Mouse (Mus musculus) forebrain, embryonic 14.5 days (tissue): ENCODE measurements around the gene Gm9508. TPM values are rescaled to one million over a fixed set of nuclear protein-coding genes. Genes with fewer than 3 reads are reported as not detected.
A peak's percentile ranks its signal among the peaks of the same experiment; 100 is the strongest.

Experiments
- ATAC-seq: fragments of 200-750 bp; cut with Nextera tagmentation; 2 replicates; pipeline ENCODE4 v1.8.0; 2017; ENCODE audit warnings: mild to moderate bottlenecking, moderate library complexity
- DNase-seq: peaks from one replicate; pipeline ENCODE4 v3.0.0-alpha.2; 2015; ENCODE audit warnings: low spot score
- H3K27ac ChIP-seq: fragments of 300-500 bp; sonication (generic); 2 replicates; pipeline ENCODE4 v1.5.1; 2014; ENCODE audit warnings: low read depth, mild to moderate bottlenecking, control low read depth, low read length, moderate library complexity
- H3K27me3 ChIP-seq: fragments of 300-500 bp; sonication (generic); replicated peaks from 2 replicates; pipeline ENCODE4 v1.6.1; 2014; ENCODE audit warnings: low read length, control low read depth, mixed read lengths; ENCODE audit not compliant: control insufficient read depth, insufficient read depth
- H3K36me3 ChIP-seq: fragments of 300-500 bp; sonication (generic); 2 replicates; pipeline ENCODE4 v1.6.1; 2014; ENCODE audit warnings: low read length, control low read depth; ENCODE audit not compliant: control insufficient read depth, insufficient read depth
- H3K4me1 ChIP-seq: fragments of 300-500 bp; sonication (generic); 2 replicates; pipeline ENCODE4 v1.6.1; 2014; ENCODE audit warnings: antibody characterized with exemption, low read length, control low read depth; ENCODE audit not compliant: control insufficient read depth, insufficient read depth
- H3K4me2 ChIP-seq: fragments of 300-500 bp; sonication (generic); 2 replicates; pipeline ENCODE4 v1.6.1; 2014; ENCODE audit warnings: mild to moderate bottlenecking, control low read depth, low read length
- H3K4me3 ChIP-seq: fragments of 300-500 bp; sonication (generic); 2 replicates; pipeline ENCODE4 v1.5.1; 2014; ENCODE audit warnings: low read depth, low read length, control low read depth
- H3K9ac ChIP-seq: fragments of 300-500 bp; sonication (generic); 2 replicates; pipeline ENCODE4 v1.6.1; 2014; ENCODE audit warnings: mild to moderate bottlenecking, low read length, control low read depth, moderate library complexity
- H3K9me3 ChIP-seq: fragments of 300-500 bp; sonication (generic); replicated peaks from 2 replicates; pipeline ENCODE4 v1.6.1; 2016; ENCODE audit warnings: low read length, control low read depth, mixed read lengths; ENCODE audit not compliant: control insufficient read depth
- WGBS: fragments of 180-500 bp; shearing (Covaris S2); extraction: QIAGEN DNeasy Blood & Tissue Kit; methylation state at CpG from one replicate; pipeline ENCODE4 v1.1.7; 2014; 5-methylcytosine and 5-hydroxymethylcytosine counted together
- polyA plus RNA-seq: library from polyadenylated mRNA; unstranded; fragments of >200 nt; fragmentation: Nextera tagmentation; extraction: Ambion mirVana; gene quantifications from 2 replicates; pipeline ENCODE4 v1.2.1, GENCODE M21; 2014

Gm9508 gene
- polyA plus RNA-seq, 1 experiment from 2014 or later: not detected

- no peaks in the 10 kb centered on the region for H3K9me3 ChIP-seq
- no peak for DNase-seq
- H3K4me3 ChIP-seq: no peak overlapping the region
- peaks cover 8% of the 10 kb centered on the region; the same call in 1 of the 2 replicates for H3K27me3 ChIP-seq
- 75% methylated on average over 7 of the region's 7 CpGs for WGBS
- H3K27ac ChIP-seq: no peak overlapping the region
- H3K36me3 ChIP-seq: no peaks in the 10 kb centered on the region
- H3K4me1 ChIP-seq: peaks cover 3% of the 10 kb centered on the region
- ATAC-seq: no peak
- H3K9ac ChIP-seq: no peak overlapping the region
- no peak overlapping the region for H3K4me2 ChIP-seq
Observed at GRCm38 (mm10) chr10:77682994-77683393, 14.0 kb downstream of the Gm9508 start.

GRCm38 (mm10) chr10:77677562-77677961, 19.5 kb downstream of the Gm9508 start:
- H3K9me3 ChIP-seq: no peaks in the 10 kb centered on the region
- no peaks in the 10 kb centered on the region for H3K36me3 ChIP-seq
- DNase-seq: peak; percentile 64
- ATAC-seq: peak; percentile 73
- peaks cover 9% of the 10 kb centered on the region for H3K4me1 ChIP-seq
- H3K27me3 ChIP-seq: peaks cover 5% of the 10 kb centered on the region; the same call in 1 of the 2 replicates
- H3K9ac ChIP-seq: peak overlapping the region; percentile 46
- 0% methylated on average over 35 of the region's 35 CpGs for WGBS
- H3K4me2 ChIP-seq: peak overlapping the region; percentile 67
- no peak overlapping the region for H3K27ac ChIP-seq
- H3K4me3 ChIP-seq: peak overlapping the region; percentile 25

- H3K4me1 ChIP-seq: peaks cover 9% of the 10 kb centered on the region
- 63% methylated on average over 13 of the region's 13 CpGs for WGBS
- no peak overlapping the region for H3K4me2 ChIP-seq
- ATAC-seq (no peak), DNase-seq (no peak)
- no peak overlapping the region for H3K9ac ChIP-seq
- no peak overlapping the region for H3K27ac ChIP-seq
- peaks cover 5% of the 10 kb centered on the region; the same call in 1 of the 2 replicates for H3K27me3 ChIP-seq
- no peak overlapping the region for H3K4me3 ChIP-seq
- H3K9me3 ChIP-seq: no peaks in the 10 kb centered on the region
- no peaks in the 10 kb centered on the region for H3K36me3 ChIP-seq
Observed at GRCm38 (mm10) chr10:77673765-77674164, 23.3 kb downstream of the Gm9508 start.

- no peak overlapping the region for H3K4me3 ChIP-seq
- no peak for DNase-seq
- 89% methylated on average over 4 of the region's 4 CpGs for WGBS
- H3K9me3 ChIP-seq: no peaks in the 10 kb centered on the region
- H3K9ac ChIP-seq: no peak overlapping the region
- no peaks in the 10 kb centered on the region for H3K4me1 ChIP-seq
- no peak for ATAC-seq
- H3K27me3 ChIP-seq: no peaks in the 10 kb centered on the region
- H3K36me3 ChIP-seq: no peaks in the 10 kb centered on the region
- H3K4me2 ChIP-seq: no peak overlapping the region
- no peak overlapping the region for H3K27ac ChIP-seq
Observed at GRCm38 (mm10) chr10:77671519-77671918, 25.5 kb downstream of the Gm9508 start.

- DNase-seq: no peak
- Histone ChIP-seq H3K4me1 (no peaks in the 10 kb centered on the region), H3K4me2 (no peak overlapping the region), H3K9ac (no peak overlapping the region), H3K27ac (no peak overlapping the region), H3K9me3 (no peaks in the 10 kb centered on the region), H3K4me3 (no peak overlapping the region), H3K27me3 (no peaks in the 10 kb centered on the region), H3K36me3 (no peaks in the 10 kb centered on the region)
- 79% methylated on average over 4 of the region's 4 CpGs for WGBS
- ATAC-seq: no peak
Observed at GRCm38 (mm10) chr10:77670710-77671109, 26.3 kb downstream of the Gm9508 start.

- Histone ChIP-seq H3K27me3 (no peaks in the 10 kb centered on the region), H3K4me1 (no peaks in the 10 kb centered on the region), H3K36me3 (no peaks in the 10 kb centered on the region), H3K4me2 (no peak overlapping the region), H3K4me3 (no peak overlapping the region), H3K9ac (no peak overlapping the region), H3K27ac (no peak overlapping the region), H3K9me3 (no peaks in the 10 kb centered on the region)
- DNase-seq: no peak
- WGBS: 82% methylated on average over 4 of the region's 4 CpGs
- ATAC-seq: no peak
Observed at GRCm38 (mm10) chr10:77667402-77667801, 29.6 kb downstream of the Gm9508 start.

GRCm38 (mm10) chr10:77666342-77666741, 30.7 kb downstream of the Gm9508 start:
- ATAC-seq: no peak
- no peak overlapping the region for H3K4me2 ChIP-seq
- DNase-seq: no peak
- no peak overlapping the region for H3K9ac ChIP-seq
- no peaks in the 10 kb centered on the region for H3K36me3 ChIP-seq
- H3K9me3 ChIP-seq: no peaks in the 10 kb centered on the region
- H3K4me1 ChIP-seq: no peaks in the 10 kb centered on the region
- H3K4me3 ChIP-seq: no peak overlapping the region
- no peaks in the 10 kb centered on the region for H3K27me3 ChIP-seq
- H3K27ac ChIP-seq: no peak overlapping the region
- WGBS: 79% methylated on average over 8 of the region's 8 CpGs

- no peaks in the 10 kb centered on the region for H3K4me1 ChIP-seq
- H3K4me2 ChIP-seq: no peak overlapping the region
- no peak overlapping the region for H3K9ac ChIP-seq
- 61% methylated on average over 43 of the region's 43 CpGs for WGBS
- no peaks in the 10 kb centered on the region for H3K9me3 ChIP-seq
- no peaks in the 10 kb centered on the region for H3K36me3 ChIP-seq
- no peaks in the 10 kb centered on the region for H3K27me3 ChIP-seq
- H3K4me3 ChIP-seq: no peak overlapping the region
- no peak for DNase-seq
- no peak overlapping the region for H3K27ac ChIP-seq
- no peak for ATAC-seq
Observed at GRCm38 (mm10) chr10:77663949-77664665, 32.9 kb downstream of the Gm9508 start.

- ATAC-seq (no peak), DNase-seq (no peak)
- Histone ChIP-seq H3K4me1 (no peaks in the 10 kb centered on the region), H3K4me2 (no peak overlapping the region), H3K9ac (no peak overlapping the region), H3K36me3 (no peaks in the 10 kb centered on the region), H3K27ac (no peak overlapping the region), H3K4me3 (no peak overlapping the region), H3K9me3 (no peaks in the 10 kb centered on the region), H3K27me3 (no peaks in the 10 kb centered on the region)
- WGBS: 84% methylated on average over 15 of the region's 15 CpGs
Observed at GRCm38 (mm10) chr10:77658286-77658994, 38.6 kb downstream of the Gm9508 start.
